Mouse (Mus musculus): Measurements from ENCODE around the gene Sars. TPM values are rescaled to one million over a fixed set of nuclear protein-coding genes. Genes with fewer than 3 reads are reported as not detected.

Sars gene
- polyA plus RNA-seq (2012; ENCODE audit: insufficient read depth, insufficient read length, missing spikeins) = 78.0 and 83.3 TPM in 2 replicates

GRCm38 (mm10) chr3:108444698-108445365 is at the start of gene Sars:
Gene Sars (minus strand): TSS chr3:108445209.
- peaks cover 26% of the 10 kb centered on the region for H3K4me1 ChIP-seq (ENCODE audit: control insufficient read depth, insufficient read depth, low read length)
- H3K4me3 ChIP-seq (ENCODE audit: insufficient read depth, low read length) = peak within 1 kb of the TSS; percentile 88
- TF ChIP-seq POLR2A (IDR thresholded peaks at IDR 0.05; ENCODE audit: borderline replicate concordance, low read depth, low read length) = no peak
- TF ChIP-seq CTCF (IDR thresholded peaks at IDR 0.05; ENCODE audit: low read depth, low read length) = no peak
- peak within 1 kb of the TSS; percentile 66 for H3K27ac ChIP-seq (ENCODE audit: insufficient read depth, low read depth, low read length)

GRCm38 (mm10) chr3:108489968-108490367 is 45.0 kb upstream of the Sars start:
- Histone ChIP-seq H3K4me1 (ENCODE audit: control insufficient read depth, insufficient read depth, low read length) (no peaks in the 10 kb centered on the region), H3K4me3 (ENCODE audit: insufficient read depth, low read length) (no peak overlapping the region), H3K27ac (ENCODE audit: insufficient read depth, low read depth, low read length) (no peak overlapping the region)
- TF ChIP-seq CTCF (IDR thresholded peaks at IDR 0.05; ENCODE audit: low read depth, low read length) (no peak), POLR2A (IDR thresholded peaks at IDR 0.05; ENCODE audit: borderline replicate concordance, low read depth, low read length) (no peak)

GRCm38 (mm10) chr3:108484749-108485148 is 39.7 kb upstream of the Sars start:
- no peak overlapping the region for H3K27ac ChIP-seq (ENCODE audit: insufficient read depth, low read depth, low read length)
- no peak overlapping the region for H3K4me3 ChIP-seq (ENCODE audit: insufficient read depth, low read length)
- no peak for TF ChIP-seq CTCF (IDR thresholded peaks at IDR 0.05; ENCODE audit: low read depth, low read length)
- TF ChIP-seq POLR2A (IDR thresholded peaks at IDR 0.05; ENCODE audit: borderline replicate concordance, low read depth, low read length) = no peak
- no peaks in the 10 kb centered on the region for H3K4me1 ChIP-seq (ENCODE audit: control insufficient read depth, insufficient read depth, low read length)

- TF ChIP-seq CTCF (IDR thresholded peaks at IDR 0.05; ENCODE audit: low read depth, low read length) (no peak), POLR2A (IDR thresholded peaks at IDR 0.05; ENCODE audit: borderline replicate concordance, low read depth, low read length) (no peak)
- Histone ChIP-seq H3K4me3 (ENCODE audit: insufficient read depth, low read length) (no peak overlapping the region), H3K4me1 (ENCODE audit: control insufficient read depth, insufficient read depth, low read length) (0 out of 2 replicates have a peak, but pooled peaks cover 3% of the 10 kb centered on the region), H3K27ac (ENCODE audit: insufficient read depth, low read depth, low read length) (no peak overlapping the region)
These were observed 33.8 kb upstream of the Sars start for GRCm38 (mm10) chr3:108478800-108479199.

- TF ChIP-seq POLR2A (IDR thresholded peaks at IDR 0.05; ENCODE audit: borderline replicate concordance, low read depth, low read length) = no peak
- no peak for TF ChIP-seq CTCF (IDR thresholded peaks at IDR 0.05; ENCODE audit: low read depth, low read length)
- H3K27ac ChIP-seq (ENCODE audit: insufficient read depth, low read depth, low read length) = no peak overlapping the region
- no peak overlapping the region for H3K4me3 ChIP-seq (ENCODE audit: insufficient read depth, low read length)
- 0 out of 2 replicates have a peak, but pooled peaks cover 3% of the 10 kb centered on the region for H3K4me1 ChIP-seq (ENCODE audit: control insufficient read depth, insufficient read depth, low read length)
These were observed 32.0 kb upstream of the Sars start for GRCm38 (mm10) chr3:108476761-108477619.

- TF ChIP-seq POLR2A (IDR thresholded peaks at IDR 0.05; ENCODE audit: borderline replicate concordance, low read depth, low read length) (no peak), CTCF (IDR thresholded peaks at IDR 0.05; ENCODE audit: low read depth, low read length) (no peak)
- no peak overlapping the region for H3K27ac ChIP-seq (ENCODE audit: insufficient read depth, low read depth, low read length)
- H3K4me1 ChIP-seq (ENCODE audit: control insufficient read depth, insufficient read depth, low read length) = 0 out of 2 replicates have a peak, but pooled peaks cover 3% of the 10 kb centered on the region
- no peak overlapping the region for H3K4me3 ChIP-seq (ENCODE audit: insufficient read depth, low read length)
These were observed 30.5 kb upstream of the Sars start for GRCm38 (mm10) chr3:108475496-108475895.

GRCm38 (mm10) chr3:108474969-108475368 is 30.0 kb upstream of the Sars start:
- Histone ChIP-seq H3K27ac (ENCODE audit: insufficient read depth, low read depth, low read length) (no peak overlapping the region), H3K4me3 (ENCODE audit: insufficient read depth, low read length) (no peak overlapping the region), H3K4me1 (ENCODE audit: control insufficient read depth, insufficient read depth, low read length) (0 out of 2 replicates have a peak, but pooled peaks cover 3% of the 10 kb centered on the region)
- no peak for TF ChIP-seq CTCF (IDR thresholded peaks at IDR 0.05; ENCODE audit: low read depth, low read length)

- TF ChIP-seq POLR2A (IDR thresholded peaks at IDR 0.05; ENCODE audit: borderline replicate concordance, low read depth, low read length) = no peak
- no peak for TF ChIP-seq CTCF (IDR thresholded peaks at IDR 0.05; ENCODE audit: low read depth, low read length)
- Histone ChIP-seq H3K4me3 (ENCODE audit: insufficient read depth, low read length) (no peak overlapping the region), H3K4me1 (ENCODE audit: control insufficient read depth, insufficient read depth, low read length) (no peaks in the 10 kb centered on the region), H3K27ac (ENCODE audit: insufficient read depth, low read depth, low read length) (no peak overlapping the region)
These were observed 22.8 kb upstream of the Sars start for GRCm38 (mm10) chr3:108467760-108468159.

- TF ChIP-seq CTCF (IDR thresholded peaks at IDR 0.05; ENCODE audit: low read depth, low read length) (peak; percentile 90), POLR2A (IDR thresholded peaks at IDR 0.05; ENCODE audit: borderline replicate concordance, low read depth, low read length) (no peak)
- Histone ChIP-seq H3K27ac (ENCODE audit: insufficient read depth, low read depth, low read length) (no peak overlapping the region), H3K4me1 (ENCODE audit: control insufficient read depth, insufficient read depth, low read length) (no peaks in the 10 kb centered on the region), H3K4me3 (ENCODE audit: insufficient read depth, low read length) (no peak overlapping the region)
These were observed 21.4 kb upstream of the Sars start for GRCm38 (mm10) chr3:108466425-108466824.

GRCm38 (mm10) chr3:108458866-108459265 is 13.9 kb upstream of the Sars start:
- H3K4me1 ChIP-seq (ENCODE audit: control insufficient read depth, insufficient read depth, low read length) = no peaks in the 10 kb centered on the region
- H3K27ac ChIP-seq (ENCODE audit: insufficient read depth, low read depth, low read length) = no peak overlapping the region
- H3K4me3 ChIP-seq (ENCODE audit: insufficient read depth, low read length) = no peak overlapping the region
- no peak for TF ChIP-seq CTCF (IDR thresholded peaks at IDR 0.05; ENCODE audit: low read depth, low read length)

Data from bone marrow macrophage, adult 2 months (primary cell).